Mouse (Mus musculus) adrenal gland, postnatal 14 days (tissue): Measurements from ENCODE around the gene Nav1. TPM values are rescaled to one million over a fixed set of nuclear protein-coding genes. Genes with fewer than 3 reads are reported as not detected.

Experiments
- DNase-seq: peaks from one replicate; pipeline ENCODE4 v3.0.0; 2021; ENCODE audit warnings: mixed read lengths
- total RNA-seq: library from RNA; stranded (reverse); gene quantifications from 2 replicates; pipeline ENCODE4 v1.2.3, GENCODE M21; 2021

Gene Nav1
- total RNA-seq, 1 experiment from 2014 or later, result 20.6 TPM

GRCm38 (mm10) chr1:135583081-135583677, 23.9 kb downstream of the Nav1 start:
- DNase-seq, result peak; percentile 17

- DNase-seq, result no peak
These were observed 26.1 kb downstream of the Nav1 start for GRCm38 (mm10) chr1:135581001-135581400.

DNA sequence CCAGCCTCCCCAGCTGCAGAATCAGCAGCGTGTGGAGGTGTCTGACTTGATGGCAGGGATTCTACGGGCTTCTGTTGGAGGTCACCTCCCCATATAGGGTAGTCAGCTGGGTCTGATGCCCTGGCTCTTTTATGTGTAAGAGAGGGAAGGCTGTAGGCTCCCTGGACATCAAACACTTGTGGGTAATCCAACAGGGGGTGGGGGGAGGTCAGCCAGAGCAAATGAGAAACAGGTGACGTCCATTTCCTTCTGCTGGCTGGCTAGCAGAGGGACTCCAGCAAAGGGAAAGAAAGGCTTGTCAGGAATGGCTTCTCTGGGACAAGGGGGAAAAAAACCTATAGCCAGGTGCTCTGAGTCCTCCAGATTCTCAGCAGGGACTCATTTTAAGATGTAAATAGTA, 28.0 kb downstream of the Nav1 start:
- no peak for DNase-seq

DNA sequence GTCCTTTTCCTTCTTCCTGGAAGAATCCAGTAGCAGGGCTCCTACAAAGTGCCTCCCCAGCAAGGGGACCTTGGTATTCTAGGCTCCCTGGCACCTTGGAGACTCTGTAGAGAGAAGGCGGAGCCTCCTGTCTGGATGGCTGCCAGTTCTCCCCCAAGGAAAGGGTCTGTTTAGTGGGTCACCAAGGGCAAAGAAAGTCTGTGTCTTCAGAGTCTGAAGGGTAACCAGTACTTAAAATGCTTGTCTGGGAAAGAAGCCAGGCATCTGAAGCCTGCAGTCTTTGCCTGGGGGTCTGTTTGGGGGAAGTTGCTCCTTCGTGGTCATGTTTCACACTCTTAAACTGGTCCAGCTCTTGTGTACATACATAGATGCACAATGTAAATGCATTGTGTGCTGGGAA, 29.3 kb downstream of the Nav1 start:
- no peak for DNase-seq

DNA sequence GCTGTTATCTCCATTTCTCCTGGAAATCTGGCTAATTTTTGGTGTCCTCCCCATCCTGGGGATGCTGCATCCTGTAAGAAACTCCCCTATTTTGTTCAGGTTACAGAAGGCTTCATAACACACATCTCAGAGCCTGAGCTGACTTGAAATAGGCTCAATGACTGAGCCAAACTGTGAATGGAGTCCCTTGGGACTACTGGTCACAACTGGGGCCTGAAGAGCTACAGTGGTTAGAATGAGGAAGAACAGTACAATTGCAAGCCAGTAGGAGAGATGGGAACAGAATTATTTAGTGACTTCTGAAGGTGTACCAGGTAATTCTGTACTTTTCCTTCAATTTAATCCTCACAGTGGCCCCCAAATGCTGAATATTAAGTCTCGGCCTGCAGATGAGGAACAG, 31.7 kb downstream of the Nav1 start:
- peak; percentile 30 for DNase-seq

GRCm38 (mm10) chr1:135574451-135575208, 32.5 kb downstream of the Nav1 start:
- DNase-seq, result peak; percentile 40

- no peak for DNase-seq
These were observed 34.8 kb downstream of the Nav1 start for GRCm38 (mm10) chr1:135572139-135572892.

DNA sequence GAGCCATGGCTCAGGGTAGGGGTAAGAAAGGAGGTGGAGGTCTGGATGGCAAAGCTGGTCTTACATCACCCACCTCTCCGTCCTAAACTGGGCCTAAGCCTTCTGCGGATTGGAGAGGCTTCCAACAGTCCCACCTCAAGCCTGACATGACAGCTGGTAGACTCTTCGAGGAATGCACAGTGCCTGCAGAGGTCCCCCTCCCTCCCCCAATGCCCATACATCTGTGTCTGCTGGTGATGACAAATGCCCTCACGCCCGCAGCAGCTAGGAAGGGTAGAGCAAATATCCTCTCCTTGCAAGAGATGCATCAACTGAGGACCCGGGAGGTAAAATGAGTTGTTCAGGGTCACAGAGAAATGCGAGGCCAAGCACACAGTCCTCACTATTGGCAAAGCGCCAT, 39.0 kb downstream of the Nav1 start:
- no peak for DNase-seq

DNA sequence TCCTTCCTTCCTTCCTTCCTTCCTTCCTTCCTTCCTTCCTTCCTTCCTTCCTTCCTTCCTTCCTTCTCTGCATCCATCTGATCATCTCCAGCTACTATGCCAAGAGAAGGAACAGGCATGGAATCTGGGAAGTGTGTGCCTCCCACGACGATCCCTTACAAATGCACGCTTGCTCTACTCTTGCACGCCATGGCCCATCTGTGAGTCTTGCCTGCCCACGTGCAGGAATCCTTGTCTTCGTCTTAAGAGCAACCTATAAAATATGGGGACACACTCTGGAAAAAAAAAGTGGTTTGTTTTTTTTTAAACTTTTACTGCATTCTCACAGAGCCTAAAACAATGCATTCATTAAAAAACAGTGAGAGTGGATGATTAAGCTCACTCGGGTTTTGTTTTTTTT, 40.5 kb downstream of the Nav1 start:
- DNase-seq, result no peak

GRCm38 (mm10) chr1:135565775-135566174, 41.3 kb downstream of the Nav1 start:
- DNase-seq, result no peak

- no peak for DNase-seq
These were observed 42.2 kb downstream of the Nav1 start for GRCm38 (mm10) chr1:135564660-135565519.

DNA sequence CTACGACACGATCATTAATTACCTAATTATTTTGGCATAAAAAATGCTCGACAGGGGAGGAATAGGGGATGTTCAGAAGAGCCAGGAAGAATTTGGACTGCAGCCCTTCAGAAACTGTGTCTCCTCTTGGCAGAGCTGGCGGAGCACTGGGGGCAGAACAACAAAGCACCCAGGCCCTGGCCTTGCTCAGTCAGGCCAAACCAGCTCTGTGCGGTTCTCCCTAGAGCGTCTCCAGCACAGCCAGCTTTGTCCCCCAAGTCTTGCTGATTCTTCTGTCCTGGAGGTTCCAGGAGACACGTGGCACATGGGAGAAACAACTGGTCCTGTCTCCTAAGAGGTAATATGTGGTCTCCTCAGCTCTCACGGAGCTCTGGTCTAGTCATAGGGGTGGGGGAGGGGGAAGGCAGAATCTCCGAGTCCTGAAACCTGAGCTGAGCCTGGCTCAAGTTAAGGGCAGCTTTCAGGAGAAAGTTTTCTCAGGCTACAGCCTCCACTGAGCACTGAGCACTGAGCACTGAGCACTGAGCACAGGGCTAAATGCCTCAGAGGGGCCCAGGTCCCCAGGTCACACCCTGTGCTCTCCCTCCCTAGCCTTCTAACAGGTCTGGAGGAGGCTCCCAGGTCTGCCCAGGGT, 43.2 kb downstream of the Nav1 start:
- DNase-seq, result no peak

- DNase-seq, result no peak
These were observed 44.0 kb downstream of the Nav1 start for GRCm38 (mm10) chr1:135562982-135563650.

DNA sequence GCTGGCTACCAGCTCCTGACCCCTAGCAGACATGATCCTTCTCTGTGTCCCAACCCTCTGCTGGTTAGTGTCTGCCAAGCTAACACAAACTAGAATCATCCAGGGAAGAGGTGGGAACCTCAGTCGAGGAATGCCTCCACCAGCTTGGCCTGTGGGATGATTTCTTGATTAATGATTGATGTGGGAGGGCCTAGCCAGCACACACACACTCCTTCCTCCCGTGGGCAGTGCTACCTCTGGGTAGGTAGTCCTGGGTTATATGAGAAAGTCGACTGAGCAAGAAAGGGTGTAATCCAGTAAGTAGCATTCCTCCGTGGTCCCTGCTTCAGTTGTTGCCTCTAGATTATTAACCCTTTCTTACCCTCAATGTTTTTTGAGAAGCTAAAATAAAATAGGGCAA, 45.0 kb downstream of the Nav1 start:
- DNase-seq, result no peak

DNA sequence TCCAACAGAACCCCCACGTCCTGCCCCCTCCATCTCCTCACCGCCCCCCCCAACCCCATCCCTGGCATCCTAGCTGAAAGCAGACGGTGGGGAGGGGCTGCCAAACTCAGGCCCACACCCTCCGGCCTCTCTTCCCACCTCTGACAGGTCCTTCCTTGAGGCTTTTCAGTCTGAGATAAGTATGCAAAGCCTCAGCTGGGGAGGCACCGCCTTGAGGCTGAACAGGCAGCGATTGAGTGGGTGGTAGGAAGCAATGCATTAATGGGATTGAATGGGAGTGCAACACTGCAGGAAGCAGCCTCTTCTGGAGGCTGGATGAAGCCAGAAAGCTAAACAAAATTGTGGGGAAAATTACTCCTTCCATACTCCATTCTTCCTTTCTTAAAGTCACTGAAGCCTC, 45.8 kb downstream of the Nav1 start:
- DNase-seq, result no peak

- no peak for DNase-seq
These were observed 49.1 kb downstream of the Nav1 start for GRCm38 (mm10) chr1:135557976-135558375.

GRCm38 (mm10) chr1:135555885-135556284, 51.2 kb downstream of the Nav1 start:
- no peak for DNase-seq

- DNase-seq, result no peak
These were observed 52.3 kb downstream of the Nav1 start for GRCm38 (mm10) chr1:135554632-135555260.

- DNase-seq, result no peak
These were observed 53.5 kb downstream of the Nav1 start for GRCm38 (mm10) chr1:135553615-135554014.

GRCm38 (mm10) chr1:135553154-135553553, 53.9 kb downstream of the Nav1 start:
- DNase-seq, result no peak

DNA sequence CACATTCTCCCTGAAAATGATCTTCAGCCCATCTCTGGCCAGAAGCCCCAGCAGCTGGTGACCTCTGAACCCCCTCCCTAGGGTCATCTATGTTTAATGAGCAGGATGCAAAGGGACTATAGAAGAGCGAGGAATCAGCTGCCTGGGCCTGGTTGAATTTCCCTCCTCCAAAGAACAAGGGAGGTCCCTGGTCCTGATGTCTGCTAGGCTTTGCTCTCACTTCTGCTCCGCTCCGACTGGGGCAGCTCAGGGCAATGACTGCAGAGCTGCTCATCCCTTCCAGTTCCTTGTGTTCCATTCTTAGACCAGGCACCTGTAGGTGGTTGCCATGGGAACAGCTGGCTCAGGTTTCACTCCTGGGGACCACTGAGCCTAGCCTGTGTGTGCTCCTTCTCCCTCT, 56.2 kb downstream of the Nav1 start:
- DNase-seq, result no peak
